Mouse (Mus musculus) heart, embryonic 10.5 days (tissue): ENCODE data around the gene Sri. TPM values are rescaled to one million over a fixed set of nuclear protein-coding genes. Genes with fewer than 3 reads are reported as not detected.

ENCODE experiments used
- DNase-seq: peaks from one replicate; pipeline ENCODE4 v3.0.0-alpha.2; 2017; ENCODE audit warnings: low spot score
- H3K27ac ChIP-seq: fragments of 300-500 bp; sonication (generic); 2 replicates; pipeline ENCODE4 v1.5.1; 2016; ENCODE audit warnings: mild to moderate bottlenecking
- H3K27me3 ChIP-seq: fragments of 300-500 bp; sonication (generic); 2 replicates; pipeline ENCODE4 v1.6.1; 2016; ENCODE audit warnings: mild to moderate bottlenecking; ENCODE audit not compliant: poor library complexity, insufficient read depth, severe bottlenecking
- H3K36me3 ChIP-seq: fragments of 300-500 bp; sonication (generic); 2 replicates; pipeline ENCODE4 v1.6.1; 2016; ENCODE audit warnings: mild to moderate bottlenecking, moderate library complexity
- H3K4me1 ChIP-seq: fragments of 300-500 bp; sonication (generic); 2 replicates; pipeline ENCODE4 v1.6.1; 2016; ENCODE audit warnings: mild to moderate bottlenecking
- H3K4me3 ChIP-seq: fragments of 300-500 bp; sonication (generic); 2 replicates; pipeline ENCODE4 v1.5.1; 2016; ENCODE audit warnings: mild to moderate bottlenecking, moderate library complexity
- H3K9me3 ChIP-seq: fragments of 300-500 bp; sonication (generic); 2 replicates; pipeline ENCODE4 v1.6.1; 2016; ENCODE audit warnings: mild to moderate bottlenecking, moderate library complexity
- WGBS: fragments of 180-500 bp; shearing (Covaris S2); methylation state at CpG from one replicate; pipeline ENCODE4 v1.1.7; 2016; 5-methylcytosine and 5-hydroxymethylcytosine counted together
- polyA plus RNA-seq: library from polyadenylated mRNA; unstranded; fragments of >200 nt; fragmentation: Nextera tagmentation; extraction: Ambion mirVana; gene quantifications from 2 replicates; pipeline ENCODE4 v1.2.1, GENCODE M21; 2016

Gene Sri
- polyA plus RNA-seq, 1 experiment from 2014 or later: 284 TPM

GRCm38 (mm10) chr5:8063207-8063606, 17.3 kb downstream of the Sri start:
- Histone ChIP-seq H3K27me3 (no peaks in the 10 kb centered on the region), H3K4me1 (peaks cover 2% of the 10 kb centered on the region; the same call in 1 of the 2 replicates), H3K27ac (no peak overlapping the region), H3K36me3 (peaks cover 84% of the 10 kb centered on the region), H3K4me3 (no peak overlapping the region), H3K9me3 (no peaks in the 10 kb centered on the region)
- WGBS: 32% methylated on average over 6 of the region's 6 CpGs
- DNase-seq: no peak

GRCm38 (mm10) chr5:8073406-8073805, 27.5 kb downstream of the Sri start:
- Histone ChIP-seq H3K4me1 (peaks cover 7% of the 10 kb centered on the region; the same call in 1 of the 2 replicates), H3K9me3 (no peaks in the 10 kb centered on the region), H3K4me3 (no peak overlapping the region), H3K36me3 (peaks cover 38% of the 10 kb centered on the region), H3K27me3 (no peaks in the 10 kb centered on the region), H3K27ac (no peak overlapping the region)
- DNase-seq: no peak
- 92% methylated on average over 9 of the region's 9 CpGs for WGBS

GRCm38 (mm10) chr5:8073901-8074561, 28.2 kb downstream of the Sri start:
- Histone ChIP-seq H3K27me3 (no peaks in the 10 kb centered on the region), H3K27ac (no peak overlapping the region), H3K9me3 (no peaks in the 10 kb centered on the region), H3K36me3 (peaks cover 33% of the 10 kb centered on the region), H3K4me3 (no peak overlapping the region), H3K4me1 (peaks cover 7% of the 10 kb centered on the region; the same call in 1 of the 2 replicates)
- WGBS: 88% methylated on average over 9 of the region's 9 CpGs
- no peak for DNase-seq

- Histone ChIP-seq H3K4me3 (no peak overlapping the region), H3K4me1 (peaks cover 7% of the 10 kb centered on the region; the same call in 1 of the 2 replicates), H3K27ac (no peak overlapping the region), H3K9me3 (no peaks in the 10 kb centered on the region), H3K36me3 (peaks cover 12% of the 10 kb centered on the region), H3K27me3 (no peaks in the 10 kb centered on the region)
- WGBS: 85% methylated on average over 8 of the region's 8 CpGs
- no peak for DNase-seq
Measured at GRCm38 (mm10) chr5:8077481-8077880, 31.6 kb downstream of the Sri start.

GRCm38 (mm10) chr5:8082800-8083509, 37.1 kb downstream of the Sri start:
- Histone ChIP-seq H3K9me3 (no peaks in the 10 kb centered on the region), H3K4me1 (no peaks in the 10 kb centered on the region), H3K27ac (no peak overlapping the region), H3K4me3 (no peak overlapping the region), H3K36me3 (no peaks in the 10 kb centered on the region), H3K27me3 (no peaks in the 10 kb centered on the region)
- 50% methylated on average over 20 of the region's 20 CpGs for WGBS
- no peak for DNase-seq

GRCm38 (mm10) chr5:8085661-8086060, 39.8 kb downstream of the Sri start:
- 82% methylated on average over 3 of the region's 3 CpGs for WGBS
- Histone ChIP-seq H3K4me1 (no peaks in the 10 kb centered on the region), H3K27ac (no peak overlapping the region), H3K36me3 (no peaks in the 10 kb centered on the region), H3K27me3 (no peaks in the 10 kb centered on the region), H3K4me3 (no peak overlapping the region), H3K9me3 (no peaks in the 10 kb centered on the region)
- no peak for DNase-seq

GRCm38 (mm10) chr5:8088147-8088546, 42.3 kb downstream of the Sri start:
- Histone ChIP-seq H3K9me3 (no peaks in the 10 kb centered on the region), H3K4me3 (no peak overlapping the region), H3K36me3 (no peaks in the 10 kb centered on the region), H3K27me3 (no peaks in the 10 kb centered on the region), H3K4me1 (peaks cover 2% of the 10 kb centered on the region; the same call in 1 of the 2 replicates), H3K27ac (no peak overlapping the region)
- DNase-seq: no peak
- 79% methylated on average over 3 of the region's 3 CpGs for WGBS

- H3K4me3 ChIP-seq: no peak overlapping the region
- WGBS: 83% methylated on average over 5 of the region's 5 CpGs
- H3K36me3 ChIP-seq: no peaks in the 10 kb centered on the region
- no peak for DNase-seq
- H3K4me1 ChIP-seq: peaks cover 2% of the 10 kb centered on the region; the same call in 1 of the 2 replicates
- no peaks in the 10 kb centered on the region for H3K27me3 ChIP-seq
- H3K27ac ChIP-seq: no peak overlapping the region
- no peaks in the 10 kb centered on the region for H3K9me3 ChIP-seq
Measured at GRCm38 (mm10) chr5:8094921-8095320, 49.0 kb downstream of the Sri start.

GRCm38 (mm10) chr5:8095689-8096088, 49.8 kb downstream of the Sri start:
- no peaks in the 10 kb centered on the region for H3K27me3 ChIP-seq
- no peak for DNase-seq
- H3K9me3 ChIP-seq: no peaks in the 10 kb centered on the region
- peaks cover 2% of the 10 kb centered on the region; the same call in 1 of the 2 replicates for H3K4me1 ChIP-seq
- 71% methylated on average over 1 of the region's 1 CpGs for WGBS
- H3K27ac ChIP-seq: no peak overlapping the region
- H3K4me3 ChIP-seq: no peak overlapping the region
- H3K36me3 ChIP-seq: no peaks in the 10 kb centered on the region

- H3K4me1 ChIP-seq: no peaks in the 10 kb centered on the region; the same call in 1 of the 2 replicates
- H3K27ac ChIP-seq: no peak overlapping the region
- no peak overlapping the region for H3K4me3 ChIP-seq
- no peak for DNase-seq
- WGBS: 86% methylated on average over 3 of the region's 3 CpGs
- no peaks in the 10 kb centered on the region for H3K27me3 ChIP-seq
- no peaks in the 10 kb centered on the region for H3K9me3 ChIP-seq
- H3K36me3 ChIP-seq: no peaks in the 10 kb centered on the region
Measured at GRCm38 (mm10) chr5:8111691-8112090, 65.8 kb downstream of the Sri start.

- Histone ChIP-seq H3K4me1 (no peaks in the 10 kb centered on the region; the same call in 1 of the 2 replicates), H3K27ac (no peak overlapping the region), H3K27me3 (no peaks in the 10 kb centered on the region), H3K9me3 (no peaks in the 10 kb centered on the region), H3K4me3 (no peak overlapping the region), H3K36me3 (no peaks in the 10 kb centered on the region)
- no peak for DNase-seq
- 85% methylated on average over 5 of the region's 5 CpGs for WGBS
Measured at GRCm38 (mm10) chr5:8112246-8112645, 66.4 kb downstream of the Sri start.

- no peaks in the 10 kb centered on the region for H3K36me3 ChIP-seq
- H3K27ac ChIP-seq: no peak overlapping the region
- no peaks in the 10 kb centered on the region; the same call in 1 of the 2 replicates for H3K4me1 ChIP-seq
- no peak overlapping the region for H3K4me3 ChIP-seq
- no peak for DNase-seq
- no peaks in the 10 kb centered on the region for H3K27me3 ChIP-seq
- WGBS: 64% methylated on average over 5 of the region's 5 CpGs
- H3K9me3 ChIP-seq: no peaks in the 10 kb centered on the region
Measured at GRCm38 (mm10) chr5:8116561-8117168, 70.8 kb downstream of the Sri start.
